Mouse (Mus musculus): ENCODE measurements around the gene Bcl2l15.

GRCm38 (mm10) chr3:103851882-103852281, 19.5 kb downstream of the Bcl2l15 start:
- TF ChIP-seq CTCF (IDR thresholded peaks at IDR 0.05; ENCODE audit: extremely low read depth, insufficient read depth, low read length) (no peak), POLR2A (IDR thresholded peaks at IDR 0.05; ENCODE audit: extremely low read depth, insufficient read depth, low read length) (no peak)
